In the genomic region with DNA sequence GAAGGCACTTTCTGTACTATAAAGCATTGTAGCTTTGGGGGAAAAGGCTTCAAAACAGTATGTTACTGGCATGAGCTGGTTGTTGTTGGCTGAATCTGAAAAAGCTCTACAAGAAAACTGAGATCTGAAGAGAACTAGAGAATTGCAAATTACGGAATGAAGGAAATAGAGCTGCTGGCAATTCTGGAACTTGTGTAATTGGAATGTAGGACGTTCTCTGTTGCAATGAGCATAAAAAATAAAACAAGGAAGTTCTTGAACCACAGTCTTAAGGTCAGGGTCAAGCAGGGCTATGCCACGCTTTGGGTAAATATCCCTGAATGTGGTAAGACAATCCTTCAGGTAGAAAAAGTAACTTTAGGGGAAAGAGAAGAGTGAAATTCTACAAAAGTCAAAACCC, we compare ENCODE assay signal across 25 mouse cellular contexts.
DNase-seq lines count a peak whose midpoint lies in the region; ATAC-seq and TF ChIP-seq lines count a peak whose summit lies in the region.
"Had no signal": no experiment of that assay in that cellular context is flagged by ENCODE, and none has a peak within 500 bp of the region (broad histone marks: within the 10 kb centered on the region; RNA-seq: fewer than 3 reads in every experiment).

No protein-coding gene starts in this region.

- WGBS in kidney, adult 2 months: 56% methylated on average over 3 of the region's 3 CpGs

- TF ChIP-seq POLR2A in kidney, adult 2 months (IDR thresholded peaks at IDR 0.05; ENCODE audit: low read depth, low read length): no peak

- H3K27ac ChIP-seq in kidney, adult 2 months (ENCODE audit: insufficient read depth, low read depth, low read length): no peak overlapping the region
- H3K27ac ChIP-seq: heart, embryonic 15.5 days; hindbrain, embryonic 10.5 days; hindbrain, embryonic 13.5 days had no signal

- no peaks in the 10 kb centered on the region for H3K4me1 ChIP-seq in kidney, adult 2 months (ENCODE audit: control insufficient read depth, insufficient read depth, low read length)
- H3K4me1 ChIP-seq: heart, embryonic 12.5 days; heart, embryonic 15.5 days; hindbrain, embryonic 10.5 days; hindbrain, embryonic 13.5 days had no signal

- no peaks in the 10 kb centered on the region for H3K27me3 ChIP-seq in kidney, adult 2 months (replicated peaks; ENCODE audit: control insufficient read depth, insufficient read depth, low read length)
- H3K27me3 ChIP-seq: heart, embryonic 12.5 days; heart, embryonic 15.5 days; hindbrain, embryonic 13.5 days had no signal

- no peak for DNase-seq in frontal cortex, postnatal 36 days (ENCODE audit: low spot score in 2 of 2)
- peak; percentile 3 for DNase-seq in brain, adult 2 months (ENCODE audit: low read depth, low spot score)
- peak; percentile 8 for DNase-seq in lung, postnatal 10 days
- peak; percentile 62 for DNase-seq in lung, postnatal 36 days
- DNase-seq in kidney, adult 2 months: no peak
- DNase-seq in layer of hippocampus, adult 18-20 months (ENCODE audit: low spot score in 2 of 2): no peak
- DNase-seq: adrenal gland, adult 8-10 months; adrenal gland, postnatal 25 days; cerebellum, adult 18-20 months; cerebellum, adult 9-10 months; cerebellum, postnatal 14 days; forebrain, postnatal 0 days; gastrocnemius, postnatal 10 days; gastrocnemius, postnatal 36 days; heart, adult 11 months; heart, postnatal 10 days; heart, postnatal 36 days had no signal

- no peak for TF ChIP-seq CTCF in kidney, adult 2 months (conservative IDR thresholded peaks at IDR 0.05; ENCODE audit: insufficient read depth, insufficient read length, low read depth, low read length)

- no peaks in the 10 kb centered on the region for H3K36me3 ChIP-seq in kidney, adult 2 months (ENCODE audit: control insufficient read depth, insufficient read depth, low read length)
- H3K36me3 ChIP-seq: heart, embryonic 12.5 days; heart, embryonic 15.5 days; hindbrain, embryonic 10.5 days; hindbrain, embryonic 13.5 days had no signal

- peak; percentile 34; the same call in 1 of the 2 replicates for ATAC-seq in frontal cortex, adult (ENCODE audit: low TSS enrichment)
- ATAC-seq: activated CD4-positive, CD25-positive, alpha-beta regulatory T cell, adult 4 months; forebrain, embryonic 14.5 days; forebrain, postnatal 0 days; hindbrain, embryonic 16.5 days had no signal

- no peak overlapping the region for H3K4me3 ChIP-seq in kidney, adult 2 months (ENCODE audit: insufficient read depth, low read depth, low read length)
- H3K4me3 ChIP-seq: heart, embryonic 12.5 days; heart, embryonic 15.5 days; hindbrain, embryonic 10.5 days; hindbrain, embryonic 13.5 days had no signal

Comparison
In these comparisons a context has a peak if more than half of its experiments do, and no peak if none do; other contexts are left out.
1. DNase-seq: peak in brain, adult 2 months (single experiment), lung, postnatal 10 days (single experiment) and lung, postnatal 36 days (single experiment); none in frontal cortex, postnatal 36 days (0 of 2), kidney, adult 2 months (single experiment) and layer of hippocampus, adult 18-20 months (0 of 2).